Mouse (Mus musculus) limb, embryonic 15.5 days (tissue): ENCODE measurements around the gene Upk1a. TPM values are rescaled to one million over a fixed set of nuclear protein-coding genes. Genes with fewer than 3 reads are reported as not detected.
A peak's percentile ranks its signal among the peaks of the same experiment; 100 is the strongest.

Experiments
- ATAC-seq: fragments of 200-750 bp; cut with Nextera tagmentation; 2 replicates; pipeline ENCODE4 v1.8.0; 2017; ENCODE audit warnings: low read depth, moderate TSS enrichment; ENCODE audit not compliant: insufficient number of reproducible peaks, low FRiP score, low TSS enrichment
- H3K27ac ChIP-seq: fragments of 300-500 bp; sonication (generic); 2 replicates; pipeline ENCODE4 v1.5.1; 2015; ENCODE audit warnings: moderate library complexity, mild to moderate bottlenecking, inconsistent platforms
- H3K27me3 ChIP-seq: fragments of 300-500 bp; sonication (generic); 2 replicates; pipeline ENCODE4 v1.6.1; 2015; ENCODE audit warnings: inconsistent platforms
- H3K36me3 ChIP-seq: fragments of 300-500 bp; sonication (generic); 2 replicates; pipeline ENCODE4 v1.6.1; 2015; ENCODE audit warnings: inconsistent platforms
- H3K4me1 ChIP-seq: fragments of 300-500 bp; sonication (generic); 2 replicates; pipeline ENCODE4 v1.6.1; 2015; ENCODE audit warnings: inconsistent platforms
- H3K4me2 ChIP-seq: fragments of 300-500 bp; sonication (generic); 2 replicates; pipeline ENCODE4 v1.6.1; 2015; ENCODE audit warnings: mild to moderate bottlenecking, inconsistent platforms
- H3K4me3 ChIP-seq: fragments of 300-500 bp; sonication (generic); 2 replicates; pipeline ENCODE4 v1.5.1; 2015; ENCODE audit warnings: mild to moderate bottlenecking, inconsistent platforms
- H3K9ac ChIP-seq: fragments of 300-500 bp; sonication (generic); 2 replicates; pipeline ENCODE4 v1.6.1; 2015; ENCODE audit warnings: inconsistent platforms
- H3K9me3 ChIP-seq: fragments of 300-500 bp; sonication (generic); 2 replicates; pipeline ENCODE4 v1.6.1; 2016; ENCODE audit warnings: inconsistent platforms
- WGBS: fragments of 180-500 bp; shearing (Covaris S2); methylation state at CpG from one replicate; pipeline ENCODE4 v1.1.7; 2015; 5-methylcytosine and 5-hydroxymethylcytosine counted together
- polyA plus RNA-seq: library from polyadenylated mRNA; unstranded; fragments of >200 nt; fragmentation: Nextera tagmentation; extraction: Ambion mirVana; gene quantifications from 2 replicates; pipeline ENCODE4 v1.2.1, GENCODE M21; 2015

The Upk1a gene
- polyA plus RNA-seq, 1 experiment from 2014 or later = 0.58 TPM

DNA sequence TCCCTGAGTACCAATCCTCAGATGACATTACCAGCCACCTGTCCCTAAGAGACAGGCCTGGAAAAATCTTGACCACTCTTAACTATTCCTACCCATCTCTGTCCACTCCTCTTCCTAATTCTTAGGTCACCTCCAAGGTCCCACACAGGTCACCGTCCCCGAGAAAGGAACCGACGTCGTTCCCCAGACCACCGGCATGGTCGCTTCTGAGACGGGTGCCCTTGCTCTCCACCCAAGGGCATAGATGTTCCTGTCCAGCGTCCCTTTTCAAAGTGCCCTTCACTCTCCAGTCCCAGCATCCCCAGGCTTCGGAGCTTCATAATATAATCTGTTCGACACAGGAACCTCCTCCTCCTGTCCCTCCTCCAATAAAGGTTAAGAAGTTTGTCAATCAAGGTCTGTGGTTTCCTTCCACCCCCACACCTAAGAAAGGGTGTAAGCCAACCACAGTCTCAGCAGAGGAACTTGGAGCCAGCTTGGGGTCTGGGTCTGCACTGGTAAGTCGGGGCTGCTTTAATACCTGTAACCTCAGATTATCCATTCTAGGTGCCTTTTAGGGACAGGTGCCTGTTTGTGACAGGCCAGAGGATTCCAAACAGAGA lies 47.6 kb downstream of the Upk1a start, which contains the start of gene Igflr1:
Gene Igflr1 (plus strand): TSS at position 458 of the 602 bp plus-strand sequence.
- H3K27ac ChIP-seq = no peak within 1 kb of the TSS
- peaks cover 51% of the 10 kb centered on the region for H3K36me3 ChIP-seq
- H3K4me2 ChIP-seq = no peak within 1 kb of the TSS
- no peaks in the 10 kb centered on the region for H3K9me3 ChIP-seq
- H3K9ac ChIP-seq = no peak within 1 kb of the TSS
- no peak for ATAC-seq
- peaks cover 7% of the 10 kb centered on the region for H3K4me1 ChIP-seq
- H3K27me3 ChIP-seq = no peaks in the 10 kb centered on the region
- peak within 1 kb of the TSS; percentile 68; the same call in 1 of the 2 replicates for H3K4me3 ChIP-seq
- 92% methylated on average over 12 of the region's 12 CpGs for WGBS

DNA sequence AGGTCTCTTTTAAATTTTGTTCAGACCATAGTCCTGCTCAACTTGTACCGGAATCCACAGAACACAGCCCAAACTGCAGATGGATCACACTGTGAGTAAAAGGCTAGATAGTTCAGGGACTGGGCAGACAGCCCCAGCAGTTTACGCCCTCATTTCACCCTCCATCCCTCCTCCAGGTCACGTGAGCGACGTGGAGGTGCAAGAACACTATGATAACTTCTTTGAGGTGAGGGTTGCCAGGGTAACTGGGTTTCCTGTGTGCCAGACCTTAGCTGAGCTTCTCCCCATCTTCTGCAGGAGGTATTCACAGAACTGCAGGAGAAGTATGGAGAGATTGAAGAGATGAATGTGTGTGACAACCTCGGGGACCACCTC lies 48.8 kb downstream of the Upk1a start:
- peak overlapping the region; percentile 97 for H3K27ac ChIP-seq
- no peak for ATAC-seq
- H3K4me1 ChIP-seq = peaks cover 10% of the 10 kb centered on the region
- no peaks in the 10 kb centered on the region for H3K27me3 ChIP-seq
- WGBS = 18% methylated on average over 6 of the region's 6 CpGs
- peak overlapping the region; percentile 61 for H3K4me2 ChIP-seq
- peaks cover 40% of the 10 kb centered on the region for H3K36me3 ChIP-seq
- H3K4me3 ChIP-seq = peak overlapping the region; percentile 68
- peak overlapping the region; percentile 71; the same call in 1 of the 2 replicates for H3K9ac ChIP-seq
- H3K9me3 ChIP-seq = no peaks in the 10 kb centered on the region

DNA sequence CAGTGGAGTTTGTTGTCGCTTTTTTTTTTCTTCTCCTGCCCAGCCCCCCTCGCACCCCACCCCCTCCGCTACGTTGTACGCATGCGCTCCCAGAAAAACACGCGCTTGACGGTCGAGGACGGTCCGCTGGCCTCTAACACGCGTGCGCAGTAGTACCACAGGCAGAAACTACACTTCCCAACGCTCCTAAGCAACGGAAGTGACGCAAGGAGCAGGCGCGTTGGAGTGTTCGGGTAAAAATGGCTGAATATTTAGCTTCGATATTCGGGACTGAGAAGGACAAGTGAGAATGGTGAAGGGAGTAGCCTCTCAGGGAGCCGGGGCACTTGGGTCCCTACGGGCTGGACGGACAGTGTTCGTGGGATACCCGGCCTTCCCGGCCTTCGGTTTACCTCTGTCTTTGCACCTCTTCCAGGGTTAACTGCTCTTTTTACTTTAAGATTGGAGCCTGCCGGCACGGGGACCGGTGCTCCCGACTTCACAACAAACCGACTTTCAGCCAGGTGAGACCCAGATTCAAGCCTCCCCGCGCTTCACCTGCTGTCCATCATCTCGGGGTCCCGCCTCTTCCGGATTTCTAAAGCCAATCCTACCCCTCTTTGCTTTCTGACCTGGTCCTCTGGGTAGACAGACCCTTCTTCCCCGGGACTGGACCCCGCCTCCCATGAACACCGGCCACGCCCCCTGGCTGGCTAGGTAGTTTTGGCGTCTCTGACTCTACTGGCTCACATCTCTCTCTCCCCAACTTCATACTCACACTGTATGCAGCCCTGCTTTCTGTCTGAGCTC lies 49.3 kb downstream of the Upk1a start, which contains the start of the genes U2af1l4, Gm49396 and Psenen:
Gene U2af1l4 (plus strand): TSS at position 185 of the 789 bp plus-strand sequence.
Gene Gm49396 (plus strand): TSS at position 228 of the 789 bp plus-strand sequence.
Gene Psenen (minus strand): TSS at position 511 of the 789 bp plus-strand sequence.
- peaks cover 34% of the 10 kb centered on the region for H3K36me3 ChIP-seq
- H3K4me3 ChIP-seq = peak within 1 kb of the TSS; percentile 68
- peak within 1 kb of the TSS; percentile 97 for H3K27ac ChIP-seq
- H3K9me3 ChIP-seq = no peaks in the 10 kb centered on the region
- no peaks in the 10 kb centered on the region for H3K27me3 ChIP-seq
- peak within 1 kb of the TSS; percentile 62 for H3K4me2 ChIP-seq
- peaks cover 15% of the 10 kb centered on the region for H3K4me1 ChIP-seq
- ATAC-seq = peak; percentile 89
- under 1% methylated on average over 44 of the region's 45 CpGs for WGBS
- H3K9ac ChIP-seq = peak within 1 kb of the TSS; percentile 71

DNA sequence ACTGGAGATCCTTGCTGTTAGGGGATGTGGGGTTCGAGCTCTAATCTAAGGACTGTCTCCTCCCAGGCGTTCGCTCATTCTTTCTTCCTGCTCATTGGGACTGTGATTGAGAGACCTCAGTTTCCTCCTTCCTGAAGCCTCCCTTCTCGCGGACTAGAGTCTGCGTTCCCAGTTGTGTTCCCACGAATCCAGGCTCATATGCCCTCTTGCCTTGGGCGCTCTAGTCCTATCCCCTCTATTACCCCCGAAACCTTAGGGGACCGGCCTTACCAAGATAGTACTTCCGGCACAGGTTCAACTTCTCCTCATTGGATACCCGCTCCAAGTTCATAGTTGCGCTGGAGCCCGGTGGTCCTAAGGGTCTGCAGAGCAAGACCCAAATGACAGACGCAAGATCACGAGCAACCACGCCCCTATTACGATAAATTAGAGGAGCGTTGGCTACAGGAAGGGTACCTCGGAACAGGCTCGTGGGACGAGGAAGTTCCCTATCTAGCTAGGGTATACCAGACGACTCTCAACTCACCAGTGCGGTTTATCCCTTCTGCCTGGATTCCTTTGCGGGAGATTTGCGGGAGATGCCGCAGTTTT lies 50.0 kb downstream of the Upk1a start:
- 1% methylated on average over 27 of the region's 27 CpGs for WGBS
- Histone ChIP-seq H3K36me3 (peaks cover 30% of the 10 kb centered on the region), H3K9ac (peak overlapping the region; percentile 54), H3K27me3 (no peaks in the 10 kb centered on the region), H3K4me2 (peak overlapping the region; percentile 62), H3K9me3 (no peaks in the 10 kb centered on the region), H3K4me3 (peak overlapping the region; percentile 68), H3K27ac (peak overlapping the region; percentile 86), H3K4me1 (peaks cover 22% of the 10 kb centered on the region)
- no peak for ATAC-seq

DNA sequence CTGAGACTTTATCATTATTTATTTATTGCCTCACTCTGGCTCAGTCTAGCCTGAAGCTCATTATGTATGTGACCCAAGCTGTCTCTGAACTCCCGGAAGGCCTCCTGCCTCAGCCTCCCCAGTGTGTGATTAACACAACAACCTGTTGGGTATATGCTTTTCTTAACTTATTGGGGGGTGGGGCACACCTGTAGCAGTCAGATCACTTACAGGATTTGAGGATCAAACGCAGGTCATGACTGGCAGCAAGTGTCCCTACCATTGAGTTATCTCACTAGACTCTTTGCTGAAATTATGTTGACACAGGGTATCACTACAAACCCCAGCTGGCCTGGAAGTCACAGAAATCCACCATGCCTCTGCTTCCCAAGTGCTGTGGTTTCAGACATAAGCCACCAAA lies 52.4 kb downstream of the Upk1a start:
- Histone ChIP-seq H3K4me2 (peak overlapping the region; percentile 91; the same call in 1 of the 2 replicates), H3K4me3 (peak overlapping the region; percentile 66; the same call in 1 of the 2 replicates), H3K9me3 (no peaks in the 10 kb centered on the region), H3K4me1 (peaks cover 23% of the 10 kb centered on the region), H3K36me3 (peaks cover 30% of the 10 kb centered on the region), H3K9ac (no peak overlapping the region), H3K27me3 (no peaks in the 10 kb centered on the region), H3K27ac (no peak overlapping the region)
- WGBS = 65% methylated on average over 2 of the region's 2 CpGs
- no peak for ATAC-seq

DNA sequence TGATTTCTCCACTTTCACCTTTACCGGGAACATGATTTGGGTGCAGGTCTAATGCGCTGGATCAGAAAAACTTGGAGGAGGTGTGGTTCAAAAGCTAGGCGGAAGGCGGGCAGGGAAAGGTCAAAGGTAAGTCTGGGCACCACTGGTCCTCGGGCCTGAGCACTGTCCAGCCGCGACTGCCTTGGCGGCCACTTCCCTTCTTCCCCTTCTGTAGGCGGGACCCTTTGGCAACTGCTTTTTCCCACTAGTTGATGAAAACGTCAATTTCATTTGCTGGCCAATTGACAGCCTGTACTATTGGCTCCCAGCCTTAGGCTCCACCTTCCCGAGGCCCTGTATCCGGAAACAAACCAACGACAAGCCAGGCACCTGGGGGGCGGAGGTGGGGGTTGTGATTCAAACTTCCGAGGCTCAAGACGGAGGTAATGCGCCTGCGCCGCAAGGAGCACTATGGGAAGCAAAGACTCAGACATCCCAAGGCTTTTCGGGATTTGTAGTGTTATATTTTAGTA lies 53.1 kb downstream of the Upk1a start, which contains the start of gene Lin37:
Gene Lin37 (minus strand): TSS at position 396 of the 512 bp plus-strand sequence.
- Histone ChIP-seq H3K27ac (peak within 1 kb of the TSS; percentile 60), H3K36me3 (peaks cover 30% of the 10 kb centered on the region), H3K27me3 (no peaks in the 10 kb centered on the region), H3K9ac (peak within 1 kb of the TSS; percentile 63), H3K4me3 (peak within 1 kb of the TSS; percentile 66), H3K4me1 (peaks cover 23% of the 10 kb centered on the region), H3K4me2 (peak within 1 kb of the TSS; percentile 91), H3K9me3 (no peaks in the 10 kb centered on the region)
- ATAC-seq = peak; percentile 85
- WGBS = under 1% methylated on average over 20 of the region's 20 CpGs

DNA sequence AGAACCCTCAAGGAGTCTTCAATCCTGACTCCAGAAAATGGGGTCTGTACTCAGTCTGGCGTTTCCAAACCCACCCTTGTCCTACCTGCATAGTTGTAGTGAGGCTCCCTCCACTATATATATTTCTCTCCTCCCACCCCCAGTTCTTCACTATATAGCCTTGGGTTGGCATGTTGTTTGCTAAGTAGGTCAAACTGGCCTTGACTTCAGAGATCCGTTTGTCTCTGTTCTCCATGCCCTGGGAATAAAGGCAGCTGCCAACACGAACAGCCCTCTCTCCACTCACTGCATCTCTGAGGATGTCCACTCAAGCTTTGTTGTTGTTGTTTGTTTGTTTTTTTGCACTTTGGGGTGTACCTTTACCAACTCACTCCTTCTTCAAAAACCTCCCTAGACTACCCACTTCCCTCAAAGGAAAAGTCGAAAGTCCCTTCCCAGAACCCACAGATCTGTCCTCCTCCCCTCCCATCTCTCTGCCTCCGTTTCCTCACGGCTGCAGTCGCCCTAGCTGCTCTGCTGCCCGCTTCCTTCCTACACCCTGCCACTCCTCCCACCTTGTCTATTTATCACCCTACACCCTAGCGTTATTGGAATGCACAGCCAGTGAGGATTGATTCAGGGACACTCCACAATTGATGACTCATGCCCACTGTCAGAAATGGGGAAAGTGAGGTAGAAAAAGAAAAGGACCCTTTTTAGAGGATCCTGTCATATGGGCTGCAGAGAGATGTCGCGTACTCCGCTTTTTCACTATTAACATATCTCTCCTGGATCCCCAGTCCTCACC lies 53.8 kb downstream of the Upk1a start:
- Histone ChIP-seq H3K4me3 (peak overlapping the region; percentile 66), H3K27me3 (no peaks in the 10 kb centered on the region), H3K9ac (peak overlapping the region; percentile 63), H3K36me3 (peaks cover 35% of the 10 kb centered on the region), H3K9me3 (no peaks in the 10 kb centered on the region), H3K27ac (peak overlapping the region; percentile 60), H3K4me2 (peak overlapping the region; percentile 91), H3K4me1 (peaks cover 21% of the 10 kb centered on the region)
- WGBS = 16% methylated on average over 12 of the region's 12 CpGs
- ATAC-seq = no peak

DNA sequence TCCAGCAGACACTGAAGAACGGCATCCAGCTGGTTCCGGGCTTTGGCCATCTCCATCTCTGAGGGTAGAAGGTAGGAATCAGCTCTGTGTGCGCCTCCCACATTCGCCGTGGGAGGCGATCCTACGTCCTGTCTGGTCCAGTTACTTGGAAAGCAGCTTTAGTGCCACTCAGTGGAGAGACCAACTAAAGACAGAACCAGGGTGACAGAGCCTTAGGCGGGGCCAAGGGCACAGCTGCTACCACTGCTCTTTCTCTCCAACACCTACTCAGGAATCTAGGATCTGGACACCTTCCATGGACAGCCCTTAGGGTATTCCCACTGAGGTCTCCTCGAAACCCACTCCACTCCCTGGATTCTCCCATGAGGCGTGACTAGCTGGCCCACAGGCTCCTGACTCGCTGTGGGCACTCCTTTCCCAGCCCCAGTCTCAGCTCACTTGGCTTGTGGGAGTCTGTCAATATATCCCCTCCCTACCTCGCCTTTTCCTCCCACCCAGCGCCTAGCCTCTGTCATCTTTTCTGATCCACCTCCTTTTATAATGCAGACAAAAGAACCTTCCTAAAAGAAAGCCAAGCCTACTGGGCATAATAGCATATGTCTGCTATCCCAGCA lies 54.6 kb downstream of the Upk1a start:
- H3K27me3 ChIP-seq = no peaks in the 10 kb centered on the region
- no peak for ATAC-seq
- H3K9ac ChIP-seq = peak overlapping the region; percentile 63
- peaks cover 35% of the 10 kb centered on the region for H3K36me3 ChIP-seq
- 92% methylated on average over 13 of the region's 13 CpGs for WGBS
- H3K4me1 ChIP-seq = peaks cover 28% of the 10 kb centered on the region
- H3K9me3 ChIP-seq = no peaks in the 10 kb centered on the region
- H3K4me3 ChIP-seq = peak overlapping the region; percentile 66
- H3K27ac ChIP-seq = no peak overlapping the region
- H3K4me2 ChIP-seq = peak overlapping the region; percentile 91; the same call in 1 of the 2 replicates

DNA sequence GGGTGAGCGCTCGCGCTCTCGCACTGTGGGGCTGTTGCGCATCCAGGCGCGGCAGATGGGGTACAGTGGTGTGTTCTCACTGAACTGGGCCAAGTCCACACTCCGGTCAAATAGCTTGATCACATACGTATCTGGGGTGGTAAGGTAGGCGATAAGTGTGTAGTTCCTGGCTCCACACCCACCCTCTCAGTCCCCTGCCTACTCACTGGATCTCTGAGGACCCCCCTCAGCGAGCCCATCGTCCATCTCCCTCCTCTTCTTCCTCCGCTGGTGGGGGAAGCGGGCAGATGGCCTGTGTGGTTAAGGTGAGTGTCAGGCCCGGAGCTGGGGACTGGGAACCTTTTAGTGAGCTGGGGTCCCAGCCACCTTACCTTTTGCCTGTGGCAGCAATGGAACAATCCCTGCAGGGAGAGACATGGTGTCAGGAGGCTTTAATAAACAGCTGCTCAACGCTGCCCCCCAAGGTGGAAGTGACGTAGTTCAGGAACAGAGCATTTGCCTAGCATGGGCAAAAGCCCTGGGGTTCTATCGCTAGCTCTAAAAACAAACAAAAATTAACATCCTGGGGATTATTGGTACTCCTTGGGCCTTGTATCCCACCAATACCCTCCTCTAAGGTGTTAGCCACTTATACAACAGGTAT lies 55.6 kb downstream of the Upk1a start:
- H3K27me3 ChIP-seq = no peaks in the 10 kb centered on the region
- H3K4me3 ChIP-seq = no peak overlapping the region
- H3K4me1 ChIP-seq = peaks cover 34% of the 10 kb centered on the region
- H3K9ac ChIP-seq = no peak overlapping the region
- no peaks in the 10 kb centered on the region for H3K9me3 ChIP-seq
- no peak for ATAC-seq
- H3K27ac ChIP-seq = no peak overlapping the region
- H3K36me3 ChIP-seq = peaks cover 35% of the 10 kb centered on the region
- WGBS = 92% methylated on average over 18 of the region's 18 CpGs
- no peak overlapping the region for H3K4me2 ChIP-seq

DNA sequence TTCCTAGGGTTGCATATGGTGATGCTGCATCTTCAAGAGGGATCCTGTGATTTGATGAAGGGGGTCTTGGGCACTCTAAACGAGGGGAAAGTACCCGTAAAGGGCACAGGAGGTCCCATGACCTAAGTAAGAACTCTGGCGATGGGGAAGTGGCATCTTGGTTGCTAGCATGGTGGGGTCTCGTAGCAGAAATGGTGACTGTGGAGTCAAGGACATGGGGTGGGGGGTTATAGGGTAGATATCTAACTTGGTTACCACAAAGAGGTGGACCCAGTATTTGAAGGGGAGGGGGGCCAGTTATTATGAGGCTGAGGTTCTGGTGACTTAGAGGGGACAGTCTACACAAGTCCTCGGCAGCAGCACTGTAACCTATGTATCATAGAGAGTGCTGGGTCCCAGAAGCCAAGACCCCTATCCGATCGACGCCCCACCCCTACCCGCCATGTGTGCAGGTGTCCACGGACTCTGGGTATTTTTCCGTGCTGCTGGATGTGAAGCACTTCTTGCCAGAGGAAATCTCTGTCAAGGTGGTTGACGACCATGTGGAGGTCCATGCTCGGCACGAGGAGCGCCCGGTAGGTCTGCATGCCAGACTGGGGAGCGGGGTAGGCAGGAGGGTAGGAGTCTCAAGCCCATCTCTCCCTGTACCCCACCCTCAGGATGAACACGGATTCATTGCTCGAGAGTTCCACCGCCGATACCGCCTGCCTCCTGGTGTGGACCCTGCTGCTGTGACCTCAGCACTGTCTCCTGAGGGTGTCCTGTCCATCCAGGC lies 58.6 kb downstream of the Upk1a start:
- H3K9ac ChIP-seq = 0 out of 2 replicates have a peak overlapping the region, but pooled peaks have one; percentile 66
- 80% methylated on average over 22 of the region's 22 CpGs for WGBS
- H3K27me3 ChIP-seq = no peaks in the 10 kb centered on the region
- H3K36me3 ChIP-seq = peaks cover 35% of the 10 kb centered on the region
- ATAC-seq = no peak
- peaks cover 32% of the 10 kb centered on the region for H3K4me1 ChIP-seq
- 0 out of 2 replicates have a peak overlapping the region, but pooled peaks have one; percentile 99 for H3K27ac ChIP-seq
- no peaks in the 10 kb centered on the region for H3K9me3 ChIP-seq
- H3K4me2 ChIP-seq = peak overlapping the region; percentile 96
- H3K4me3 ChIP-seq = peak overlapping the region; percentile 79
